Mouse (Mus musculus) neural tube, embryonic 10.5 days (tissue): Measurements from ENCODE around the gene St7.
"Not testable (repeated sequence)": the region's sequence is repeated elsewhere in the genome, so short reads cannot be mapped to it uniquely, and the experiment has no call there.

Source experiments
- DNase-seq: peaks from one replicate; pipeline ENCODE4 v3.0.0-alpha.2; 2017; ENCODE audit warnings: low spot score; ENCODE audit errors: extremely low spot score

The St7 gene

DNA sequence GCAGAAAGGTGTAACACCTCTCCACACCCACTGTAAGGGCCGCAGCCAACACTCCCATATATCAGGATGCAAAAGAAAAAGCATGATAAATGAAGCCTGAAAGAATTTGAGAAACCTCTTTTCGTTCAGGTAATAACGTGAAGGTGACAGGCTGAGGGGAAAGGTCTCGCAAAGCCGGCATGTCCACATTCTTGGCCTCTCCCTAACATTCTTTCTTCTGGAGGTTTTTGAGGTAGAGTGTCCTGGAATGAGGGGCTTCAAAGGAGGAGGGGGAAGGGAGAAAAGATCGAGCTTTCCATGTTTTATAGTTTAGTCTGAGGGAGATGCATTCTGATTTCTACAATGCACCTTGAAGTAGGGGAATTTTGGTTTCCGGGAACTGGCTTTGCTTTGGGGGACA, at the start of gene St7:
TSS of gene St7 (plus strand) at position 287 of the 400 bp plus-strand sequence.
- DNase-seq, result no peak

DNA sequence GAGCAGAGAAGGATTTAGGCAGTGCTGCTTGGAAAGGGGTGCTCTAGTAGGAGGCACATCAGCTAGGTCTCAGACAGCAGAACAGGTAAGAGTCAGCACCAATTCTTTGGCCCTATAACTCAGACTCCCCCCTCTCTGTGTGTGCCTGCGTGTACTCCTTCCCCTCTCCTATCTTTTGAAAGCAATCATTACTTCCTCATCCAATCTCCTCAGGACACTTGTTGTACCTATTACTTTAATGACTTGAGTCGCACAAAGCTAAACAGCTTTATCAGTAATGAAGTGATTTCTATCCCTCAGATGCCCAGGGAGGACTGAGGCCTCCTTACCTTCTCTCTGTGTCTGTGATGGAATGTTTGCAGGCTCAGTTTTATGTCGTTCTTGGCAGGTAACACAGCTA, 46.6 kb upstream of the St7 start:
- DNase-seq, result no peak

- no peak for DNase-seq
Observed at GRCm38 (mm10) chr6:17652132-17652531, 40.6 kb upstream of the St7 start.

- no peak for DNase-seq
Observed at GRCm38 (mm10) chr6:17655080-17655479, 37.7 kb upstream of the St7 start.

- no peak for DNase-seq
Observed at GRCm38 (mm10) chr6:17657308-17657707, 35.4 kb upstream of the St7 start.

- DNase-seq, result no peak
Observed at GRCm38 (mm10) chr6:17665348-17665747, 27.4 kb upstream of the St7 start.

GRCm38 (mm10) chr6:17666024-17666423, 26.7 kb upstream of the St7 start:
- DNase-seq, result no peak

GRCm38 (mm10) chr6:17667813-17668212, 24.9 kb upstream of the St7 start:
- DNase-seq, result no peak

GRCm38 (mm10) chr6:17668334-17668733, 24.4 kb upstream of the St7 start:
- DNase-seq, result no peak

- DNase-seq, result no peak
Observed at GRCm38 (mm10) chr6:17669826-17670225, 22.9 kb upstream of the St7 start.

- peak; percentile 69 for DNase-seq
Observed at GRCm38 (mm10) chr6:17675019-17675756, 17.5 kb upstream of the St7 start.

- DNase-seq, result no peak
Observed at GRCm38 (mm10) chr6:17677008-17677407, 15.7 kb upstream of the St7 start.

DNA sequence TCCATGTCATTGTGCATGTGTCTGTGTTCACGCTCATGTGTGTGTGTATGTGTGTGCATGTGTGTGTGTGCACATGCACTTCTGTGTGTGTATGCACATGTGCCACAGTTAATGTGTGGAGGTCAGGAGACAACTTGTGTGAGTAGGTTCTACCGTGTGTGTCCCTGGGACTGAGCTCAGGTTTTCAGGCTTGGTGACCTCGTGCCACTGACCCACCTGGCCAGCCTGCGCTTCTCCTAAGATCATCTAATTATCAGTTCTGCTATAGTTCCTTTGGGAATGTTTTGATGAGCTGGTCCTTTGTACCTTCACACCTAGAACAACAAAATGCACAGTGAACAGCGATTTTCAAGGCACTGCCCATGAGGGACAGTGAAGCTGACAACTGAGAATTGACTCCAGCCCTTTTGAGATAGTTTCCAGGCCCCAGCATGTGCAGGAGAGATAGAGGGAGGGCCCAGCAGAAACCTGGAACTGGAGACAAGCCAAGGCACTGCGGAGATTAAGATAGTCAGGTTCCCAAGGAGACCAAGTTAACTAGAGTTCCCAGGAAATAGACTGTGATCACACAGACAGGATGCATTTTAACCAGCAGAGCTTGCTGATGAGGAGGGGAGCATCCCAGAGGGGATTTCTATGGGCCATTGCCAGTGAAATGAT, 12.3 kb upstream of the St7 start:
- no peak for DNase-seq

GRCm38 (mm10) chr6:17681810-17682209, 10.9 kb upstream of the St7 start:
- no peak for DNase-seq

DNA sequence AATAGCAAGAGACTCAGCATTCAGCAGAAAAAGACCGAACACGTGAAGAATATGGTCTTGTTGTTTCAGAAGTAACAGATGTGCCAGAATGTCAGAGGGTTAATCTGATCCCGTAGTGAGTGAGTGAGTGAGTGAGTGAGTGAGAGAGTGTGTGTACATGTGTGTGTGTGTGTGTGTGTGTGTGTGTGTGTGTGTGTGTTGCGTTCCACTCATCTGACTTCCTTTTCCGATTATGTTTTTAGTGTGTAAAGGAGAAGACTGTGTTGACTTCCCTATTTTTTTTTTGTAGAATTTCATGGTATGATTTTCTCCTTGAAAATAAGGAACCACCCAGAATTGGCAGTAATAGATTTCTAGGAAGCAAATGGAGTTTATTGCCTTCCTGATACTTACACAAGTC, 4.1 kb upstream of the St7 start:
- DNase-seq, result no peak

- DNase-seq, result peak; percentile 79
Observed at GRCm38 (mm10) chr6:17693726-17694549, 1.2 kb downstream of the St7 start.

- peak; percentile 75 for DNase-seq
Observed at GRCm38 (mm10) chr6:17694550-17694951, 1.8 kb downstream of the St7 start.

- DNase-seq, result peak; percentile 36
Observed at GRCm38 (mm10) chr6:17696321-17696734, 3.6 kb downstream of the St7 start.

DNA sequence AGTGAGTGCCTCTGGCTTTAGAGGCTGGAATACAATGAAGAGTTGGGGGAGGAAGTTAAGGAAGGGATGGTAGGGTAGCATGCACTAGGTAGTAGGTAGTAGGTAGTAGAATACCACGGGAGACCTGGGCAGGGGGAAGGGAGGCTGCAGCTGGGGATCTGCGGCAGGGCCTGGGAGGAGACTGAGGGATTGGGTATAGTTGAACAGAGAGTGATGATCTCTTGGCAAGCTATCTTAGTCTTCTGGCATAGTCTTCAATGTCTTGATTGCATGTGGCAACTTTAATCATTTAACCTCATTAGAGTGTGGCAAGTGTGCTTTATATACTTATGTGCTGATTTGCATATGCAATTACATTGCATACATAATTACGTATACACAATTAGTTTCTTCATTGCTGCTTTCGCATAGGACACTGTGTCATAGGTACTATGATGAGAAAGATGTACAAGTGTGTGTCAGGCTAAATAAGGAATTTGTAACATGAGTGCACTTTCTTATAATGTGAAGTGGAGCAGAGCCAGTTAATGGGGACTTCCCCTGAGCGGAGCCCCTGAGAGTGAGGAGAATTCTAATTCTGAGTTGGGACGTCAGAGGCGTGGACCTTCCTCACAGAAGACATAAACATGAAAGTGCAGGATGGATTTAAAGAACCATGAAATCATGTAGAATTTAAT, 8.3 kb downstream of the St7 start:
- no peak for DNase-seq

GRCm38 (mm10) chr6:17704038-17704437, 11.3 kb downstream of the St7 start:
- DNase-seq, result not testable (repeated sequence)

- no peak for DNase-seq
Observed at GRCm38 (mm10) chr6:17705973-17706372, 13.2 kb downstream of the St7 start.

DNA sequence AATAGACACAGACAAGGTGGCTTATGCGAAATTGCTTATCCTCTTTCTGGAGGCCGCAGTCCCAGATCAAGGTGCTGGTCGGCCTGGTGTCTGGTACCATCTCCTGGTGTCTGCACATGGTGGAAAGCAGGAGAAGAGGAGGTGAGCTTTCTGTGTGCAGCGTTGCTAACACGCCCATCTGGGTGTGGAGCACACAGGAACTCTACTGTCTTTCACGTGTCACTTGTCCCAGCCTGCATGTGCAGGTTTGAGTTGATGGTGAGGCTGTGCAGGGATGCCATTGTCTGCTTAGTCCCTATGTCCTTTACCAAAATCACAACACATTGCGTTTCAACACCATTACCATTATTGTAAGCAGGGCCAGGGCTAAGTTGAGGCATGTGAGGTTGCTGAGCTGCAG, 26.2 kb downstream of the St7 start:
- DNase-seq, result no peak
